Mouse (Mus musculus) cerebellum, postnatal 25 days (tissue): Measurements from ENCODE around the gene Fam168a.

Experiments used
- DNase-seq, 2 experiments: peaks; one replicate each; pipeline ENCODE4 v3.0.0; 2021; ENCODE audit warnings: mixed read lengths in 2 of 2

Gene Fam168a

DNA sequence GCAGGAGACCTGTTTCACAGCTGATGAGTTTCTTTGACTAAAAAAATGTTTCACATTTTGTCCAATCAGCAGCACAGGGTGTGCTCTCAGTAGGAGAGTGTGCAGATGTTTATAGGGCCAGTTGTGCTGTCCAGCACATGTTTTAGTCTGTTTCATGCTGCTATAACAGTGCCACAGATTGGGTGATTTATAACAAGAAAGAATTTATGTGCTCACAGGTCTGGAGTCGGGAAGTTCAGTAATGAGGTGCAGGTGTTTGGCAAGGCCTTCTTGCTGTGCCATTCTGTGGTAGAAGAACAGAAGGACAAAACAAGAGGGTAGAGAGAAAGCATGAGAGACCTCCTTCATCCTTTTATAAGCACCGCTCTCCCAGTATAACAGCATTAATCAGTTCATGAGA lies 78.2 kb downstream of the Fam168a start:
- no peak for DNase-seq

DNA sequence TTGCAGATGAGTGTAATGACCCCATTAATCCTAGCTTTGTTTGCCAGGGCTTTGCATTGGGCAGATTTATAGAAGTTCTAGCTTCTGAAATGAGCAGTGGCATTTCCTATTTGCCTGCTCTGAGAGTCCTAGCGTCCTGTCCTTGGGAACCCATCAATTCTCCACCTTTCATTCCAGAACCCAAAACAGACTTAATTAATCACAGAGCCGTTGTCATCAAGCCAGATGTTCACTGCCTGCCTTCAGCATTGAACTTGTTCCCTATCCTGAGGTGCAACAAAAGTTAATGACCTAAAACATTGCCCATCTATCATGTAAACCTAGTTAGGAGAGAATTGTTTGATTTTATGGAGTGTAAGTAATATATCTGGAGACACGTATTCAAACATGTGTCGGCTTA lies 79.0 kb downstream of the Fam168a start:
- DNase-seq, result no peak

DNA sequence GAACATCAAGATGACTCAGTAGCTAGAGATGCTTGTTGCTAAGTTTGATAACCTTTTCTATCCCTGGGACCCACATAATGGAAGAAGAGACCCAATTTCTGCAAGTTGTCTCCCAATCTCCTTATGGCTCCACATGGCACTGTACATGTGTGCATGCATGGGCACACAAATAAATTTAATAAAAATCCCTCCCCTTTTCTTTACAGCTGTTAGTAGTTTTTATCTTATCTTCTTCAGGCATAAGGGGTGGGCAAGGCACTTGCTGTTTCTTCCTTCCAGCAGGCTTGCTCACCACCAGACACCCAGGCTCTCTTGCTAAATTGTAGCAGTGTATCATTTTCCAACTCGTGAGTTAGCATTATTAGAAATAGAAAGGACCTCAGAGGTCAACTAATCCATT lies 79.6 kb downstream of the Fam168a start:
- no peak for DNase-seq

DNA sequence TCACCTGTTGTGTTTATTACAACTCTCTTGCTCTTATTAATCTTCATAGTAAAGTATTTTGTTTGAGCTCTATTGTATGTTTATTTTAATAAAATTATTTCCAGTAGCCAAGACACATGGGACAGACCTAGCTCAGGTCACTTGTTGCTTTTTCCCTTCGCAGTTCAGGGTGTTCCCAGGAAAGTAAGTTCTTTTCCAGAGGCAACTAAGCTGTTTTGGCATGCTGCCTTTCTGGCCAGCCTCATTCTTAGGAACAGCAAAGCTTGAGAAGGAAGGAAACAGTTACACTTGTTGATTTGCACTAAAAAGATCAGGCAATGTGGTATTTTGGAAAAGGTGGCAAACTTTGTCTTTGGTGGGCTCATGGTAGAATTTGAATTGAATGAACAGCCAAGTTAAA lies 81.9 kb downstream of the Fam168a start:
- DNase-seq, result no peak

DNA sequence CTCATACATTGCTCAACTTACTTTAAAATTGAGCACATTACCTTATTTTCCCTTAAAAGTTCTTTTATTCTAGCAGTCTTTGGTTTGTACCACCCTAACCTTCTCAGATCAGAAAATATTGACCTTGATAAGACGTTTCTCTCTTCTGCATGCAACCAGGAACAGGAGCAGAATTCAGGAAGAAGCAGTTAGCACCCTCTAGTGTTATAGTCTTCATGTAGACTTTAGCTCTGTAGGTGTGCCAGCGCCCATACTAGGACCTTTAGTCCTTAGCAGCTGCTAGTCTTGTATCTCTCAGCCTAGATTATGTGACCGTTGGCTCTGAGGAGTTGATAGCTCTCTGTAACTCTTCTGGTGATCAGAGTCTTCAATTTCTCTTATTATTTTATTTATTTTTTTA lies 92.4 kb downstream of the Fam168a start:
- DNase-seq, result peak in 1 of 2 experiments; percentile 31

DNA sequence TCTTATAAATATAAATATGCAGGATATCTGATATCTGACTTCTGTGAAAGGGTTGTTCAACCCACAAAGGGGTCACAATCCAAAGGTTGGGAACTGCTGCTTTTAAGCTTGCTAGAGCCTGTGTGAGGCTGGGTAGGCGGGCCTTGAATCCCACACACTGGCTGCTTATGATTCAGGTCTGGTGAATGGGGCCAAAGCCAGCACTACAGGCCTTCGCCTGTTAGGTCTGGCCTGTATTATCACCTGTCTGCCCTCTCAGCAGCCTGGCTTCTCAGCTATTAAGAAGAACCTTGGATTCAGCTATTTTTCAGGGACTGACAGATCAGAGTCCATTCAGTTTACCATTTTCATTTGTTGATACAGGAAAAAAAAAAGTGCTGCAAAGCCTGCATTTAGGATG lies 99.0 kb downstream of the Fam168a start:
- DNase-seq, result peak; percentile 23 to 61

DNA sequence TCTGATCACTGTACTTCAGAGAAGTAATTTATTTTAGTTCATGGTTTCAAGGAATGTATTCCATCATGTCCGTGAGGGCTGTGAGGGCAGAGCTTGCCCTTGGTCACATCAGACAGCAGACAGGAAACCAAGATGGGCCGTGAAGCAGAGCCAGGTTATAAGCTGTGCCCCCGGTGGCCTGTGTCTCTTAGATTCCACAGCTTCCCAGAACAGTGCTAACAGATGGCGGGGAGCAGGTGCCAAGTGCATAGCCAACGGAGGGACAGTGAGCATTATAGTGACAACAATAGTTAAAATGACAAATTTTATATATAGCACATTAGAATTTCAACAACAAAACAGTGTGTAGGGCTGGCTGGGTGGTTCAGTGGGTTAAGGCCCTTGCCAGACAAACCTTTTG lies 105.5 kb downstream of the Fam168a start:
- peak; percentile 86 to 90 for DNase-seq

DNA sequence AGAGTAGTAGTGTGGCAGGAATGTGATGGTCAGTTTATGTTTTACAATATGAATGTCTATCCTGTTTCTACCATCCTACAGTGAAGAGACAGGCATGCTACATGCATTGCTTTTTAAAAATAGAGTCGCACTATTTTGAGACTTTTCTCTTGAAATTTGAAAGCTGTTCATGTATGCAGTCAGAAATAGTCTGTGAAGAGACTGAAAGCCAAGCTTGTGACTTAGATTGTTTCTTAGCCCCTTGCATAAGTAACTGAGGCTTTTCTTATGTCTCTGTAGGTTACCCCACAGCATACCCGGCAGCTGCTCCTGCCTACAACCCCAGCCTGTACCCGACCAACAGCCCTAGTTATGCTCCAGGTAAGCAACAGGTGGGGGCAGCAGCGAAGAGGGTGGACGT lies 106.2 kb downstream of the Fam168a start:
- DNase-seq, result no peak

DNA sequence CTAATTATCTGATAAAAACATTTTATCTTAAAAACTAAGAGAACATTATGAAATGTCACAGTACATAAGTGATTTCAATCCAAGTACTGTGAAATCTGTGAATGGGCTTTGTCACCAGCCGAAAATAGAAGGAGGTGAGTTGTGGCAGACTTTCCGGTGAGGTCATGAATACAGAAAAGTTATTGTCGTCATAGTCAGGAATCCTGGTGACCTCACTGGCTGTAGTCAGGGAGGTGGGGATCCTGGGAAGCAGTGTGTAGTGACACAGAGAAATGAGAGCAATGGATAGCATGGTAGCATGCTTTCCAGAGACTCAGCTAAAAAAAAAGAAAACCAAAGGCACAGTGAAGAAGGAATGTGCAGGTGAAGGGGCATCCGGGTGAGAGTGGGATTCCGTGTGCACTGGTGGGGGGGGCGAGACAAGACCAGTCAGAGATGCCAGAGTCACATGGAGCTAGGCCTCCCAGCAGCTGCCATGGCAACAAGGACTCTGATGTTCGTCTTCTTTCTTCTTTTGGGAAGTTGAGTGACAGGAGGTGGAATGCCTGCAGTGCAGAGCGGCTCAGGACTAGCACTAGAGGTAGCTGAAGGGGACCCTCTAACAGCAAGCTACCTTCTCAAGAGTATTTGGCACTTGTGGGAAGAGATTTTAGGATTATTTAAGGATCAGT lies 109.6 kb downstream of the Fam168a start:
- DNase-seq, result no peak

DNA sequence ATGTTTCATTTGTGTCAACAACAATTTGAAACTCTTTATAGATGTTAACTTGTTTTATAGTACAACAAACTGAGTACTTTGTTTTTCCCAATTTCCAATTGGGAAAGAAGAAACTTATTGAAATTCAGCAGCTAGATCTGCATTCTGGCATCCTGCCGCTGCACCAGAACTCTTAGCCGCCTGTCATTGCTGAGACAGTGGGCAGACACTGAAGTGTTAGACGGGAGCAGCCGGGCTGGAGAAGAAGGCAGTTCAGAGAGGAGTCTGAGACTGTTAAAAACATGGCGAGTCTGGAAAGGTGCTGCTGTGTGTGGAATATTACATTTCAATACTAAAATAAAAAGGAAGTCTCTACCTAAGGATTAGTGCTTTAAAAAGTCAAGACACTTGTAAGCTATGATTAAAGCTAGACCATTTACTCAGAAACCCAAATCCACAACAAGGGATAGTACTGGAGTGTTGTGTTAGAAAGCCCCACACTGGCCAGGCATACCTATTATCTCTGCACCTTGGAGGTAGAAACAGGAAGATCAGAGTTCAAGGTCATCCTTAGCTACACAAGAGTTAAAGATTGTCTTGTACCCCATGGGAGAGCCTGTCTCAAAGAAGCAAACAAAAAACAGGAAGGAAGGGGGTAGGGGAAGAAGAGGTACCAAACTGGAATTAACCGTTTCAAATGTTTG lies 110.5 kb downstream of the Fam168a start:
- peak in 1 of 2 experiments; percentile 62 for DNase-seq

DNA sequence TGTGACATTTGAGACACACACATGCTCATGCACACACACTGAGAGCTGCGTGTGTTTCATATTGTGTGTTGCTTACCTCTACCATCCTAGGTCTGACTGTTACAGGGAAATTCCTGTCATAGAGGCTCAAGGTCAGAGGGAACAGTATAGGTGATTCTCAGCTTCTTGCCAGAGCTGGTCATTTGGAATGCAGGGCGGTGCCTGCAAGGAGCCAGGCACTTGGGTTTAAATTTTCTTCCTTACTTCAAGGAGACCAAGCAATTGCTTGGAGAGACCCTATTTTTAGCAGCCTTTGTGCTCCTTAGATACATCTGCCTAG lies 111.0 kb downstream of the Fam168a start:
- no peak for DNase-seq

DNA sequence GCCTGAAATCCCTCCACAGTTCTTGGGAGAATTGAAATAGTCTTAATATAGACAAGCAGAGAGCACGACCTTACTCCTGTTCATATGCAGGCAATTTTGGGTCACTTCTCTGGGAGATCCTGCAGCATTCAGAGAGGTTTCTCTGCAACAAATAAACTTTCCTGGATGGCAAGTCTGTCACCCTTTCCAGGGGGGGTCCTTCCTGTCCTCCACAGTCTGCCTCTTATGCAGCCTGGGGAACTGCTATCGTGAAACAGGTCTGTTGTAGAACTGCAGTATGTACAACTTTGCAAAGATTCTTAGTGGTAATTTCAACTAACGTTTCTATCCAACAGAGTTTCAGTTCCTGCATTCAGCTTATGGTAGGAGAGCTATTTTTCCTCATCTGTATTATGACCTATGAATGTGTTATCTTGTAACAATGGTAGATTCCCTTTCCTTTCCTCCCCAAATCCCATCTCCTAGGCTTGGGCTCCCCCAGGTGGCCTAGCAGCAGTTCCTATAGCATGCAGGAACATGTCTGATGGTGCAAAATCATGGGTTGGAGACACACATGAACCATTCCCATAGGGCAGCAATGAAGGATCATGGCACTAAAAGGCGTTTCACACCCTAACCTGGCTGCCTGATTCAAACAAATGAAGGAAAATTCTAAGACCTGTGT lies 112.1 kb downstream of the Fam168a start:
- DNase-seq, result peak; percentile 45 to 68

DNA sequence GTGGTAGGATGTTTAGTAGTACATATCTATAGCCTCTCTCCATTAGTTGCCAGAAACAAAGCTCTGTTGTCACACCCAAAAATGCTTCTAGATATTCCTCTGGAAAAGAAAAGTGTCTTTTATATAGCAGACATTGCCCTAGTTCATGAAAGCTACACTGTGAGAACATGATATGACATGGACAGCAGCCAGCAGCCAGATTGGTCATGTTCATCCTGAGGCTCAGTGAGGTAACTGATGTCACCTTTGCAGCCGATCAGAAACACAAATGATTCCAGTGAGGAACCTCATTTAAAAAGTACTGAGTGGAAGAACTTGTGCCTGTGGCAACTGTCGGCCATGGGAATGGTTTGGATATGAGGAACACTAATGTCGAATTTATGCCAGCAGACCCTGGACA lies 118.2 kb downstream of the Fam168a start:
- peak in 1 of 2 experiments; percentile 60 for DNase-seq

DNA sequence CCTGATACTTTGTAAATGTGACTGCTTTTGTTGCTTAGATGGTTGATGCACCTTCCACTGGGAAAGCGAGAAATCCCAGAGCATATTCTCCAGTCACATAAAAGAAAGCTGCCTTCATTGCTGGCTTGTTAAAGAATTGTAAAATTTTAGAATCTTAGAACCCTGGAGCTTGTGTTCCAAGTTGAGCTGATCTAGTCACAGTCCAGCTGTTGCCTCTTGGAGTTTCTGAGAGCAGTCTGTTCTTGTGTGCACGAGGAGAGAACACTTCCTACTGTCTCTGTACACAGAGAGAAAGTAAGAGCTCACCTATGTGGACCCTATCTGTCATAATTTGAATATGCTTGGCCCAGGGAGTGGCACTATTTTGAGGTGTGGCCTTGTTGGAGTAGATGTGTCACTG lies 122.1 kb downstream of the Fam168a start:
- no peak for DNase-seq

DNA sequence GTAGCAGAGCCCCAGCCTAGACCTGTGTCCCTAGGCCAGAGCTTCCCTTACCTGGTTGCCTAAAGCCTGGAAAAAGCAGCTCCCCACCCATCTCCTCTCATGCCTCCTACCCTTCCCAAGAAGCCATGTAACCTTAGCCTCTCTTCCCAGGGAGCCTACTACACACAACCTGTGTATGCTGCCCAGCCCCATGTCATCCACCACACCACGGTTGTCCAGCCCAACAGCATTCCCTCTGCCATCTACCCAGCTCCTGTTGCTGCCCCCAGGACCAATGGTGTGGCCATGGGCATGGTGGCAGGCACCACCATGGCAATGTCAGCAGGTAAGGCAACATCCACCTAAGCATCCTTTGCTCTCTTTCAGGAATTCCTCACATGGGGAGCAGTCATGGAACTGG lies 127.4 kb downstream of the Fam168a start:
- DNase-seq, result no peak

DNA sequence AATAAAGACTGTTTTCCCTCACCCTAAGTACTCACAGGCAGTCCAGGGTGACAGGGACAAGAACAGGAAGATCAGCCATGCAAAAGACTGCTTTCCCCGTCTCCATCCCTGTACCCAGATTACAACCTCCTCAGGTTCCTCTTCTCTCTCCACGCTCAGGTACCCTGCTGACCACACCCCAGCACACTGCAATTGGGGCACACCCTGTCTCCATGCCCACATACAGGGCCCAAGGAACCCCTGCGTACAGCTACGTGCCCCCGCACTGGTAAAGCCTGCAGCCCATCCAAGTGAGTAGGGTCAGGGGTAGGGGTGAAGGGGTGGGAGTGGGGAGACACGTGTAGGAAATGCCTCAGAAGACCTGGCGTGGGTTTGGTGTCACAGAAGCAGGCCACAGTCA lies 128.7 kb downstream of the Fam168a start:
- DNase-seq, result no peak

DNA sequence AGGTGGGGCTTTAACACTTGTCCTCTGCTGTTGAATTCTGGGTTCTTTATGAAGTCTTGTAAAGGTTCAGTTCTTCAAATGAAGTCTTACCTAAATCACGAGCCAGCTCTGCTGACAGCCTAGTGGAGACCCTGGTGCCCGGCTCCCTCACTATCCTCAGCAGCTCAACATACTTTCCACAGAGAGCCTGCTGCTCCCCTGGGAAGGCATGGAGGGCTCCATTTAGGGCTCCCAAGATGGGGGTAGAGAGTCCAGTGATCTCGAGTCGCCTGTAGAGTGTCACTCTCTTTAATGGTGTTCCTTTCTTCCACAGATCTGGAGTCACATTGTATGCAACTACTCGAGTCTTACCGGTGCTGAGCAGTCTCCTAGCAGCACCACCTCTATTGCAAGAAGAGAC lies 129.3 kb downstream of the Fam168a start:
- DNase-seq, result no peak

DNA sequence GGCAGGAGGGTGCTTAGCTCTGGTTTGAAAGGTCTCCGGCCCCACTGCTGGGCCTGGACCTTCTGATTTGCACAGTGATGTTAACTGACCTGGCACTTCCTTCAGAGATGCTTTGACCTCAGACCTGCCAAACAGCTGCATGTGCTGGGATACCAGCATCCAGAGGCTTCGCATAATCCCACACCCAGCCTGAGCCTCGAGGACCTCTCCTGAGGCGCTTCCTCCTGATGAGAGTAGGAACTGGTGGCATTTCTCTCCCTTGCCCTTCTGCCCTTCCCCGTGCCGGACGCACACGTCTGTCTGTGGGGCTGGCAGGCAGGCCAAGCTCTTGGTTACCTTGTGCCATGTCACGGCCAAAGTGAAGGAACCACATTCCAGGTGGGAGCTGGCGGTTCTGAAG lies 130.2 kb downstream of the Fam168a start:
- DNase-seq, result no peak

DNA sequence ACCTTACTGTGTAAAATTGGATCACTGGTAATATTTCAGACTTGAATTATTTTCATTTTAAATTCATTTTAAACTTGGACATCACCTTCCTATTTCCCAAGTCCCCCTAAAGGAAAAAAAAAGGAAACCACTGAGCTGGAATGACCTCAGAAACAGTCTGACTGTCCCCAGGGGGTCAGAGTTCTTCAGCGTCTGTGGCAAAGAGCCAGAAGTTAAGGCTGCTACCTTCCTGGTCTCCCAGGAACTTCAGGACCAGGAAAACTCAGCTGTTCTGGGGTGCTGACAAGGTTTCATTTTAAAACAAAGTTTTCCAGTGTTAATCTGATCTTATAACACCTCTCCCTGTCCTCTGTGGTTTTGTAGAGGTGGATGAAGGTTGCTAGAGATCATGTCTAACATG lies 131.3 kb downstream of the Fam168a start:
- no peak for DNase-seq

DNA sequence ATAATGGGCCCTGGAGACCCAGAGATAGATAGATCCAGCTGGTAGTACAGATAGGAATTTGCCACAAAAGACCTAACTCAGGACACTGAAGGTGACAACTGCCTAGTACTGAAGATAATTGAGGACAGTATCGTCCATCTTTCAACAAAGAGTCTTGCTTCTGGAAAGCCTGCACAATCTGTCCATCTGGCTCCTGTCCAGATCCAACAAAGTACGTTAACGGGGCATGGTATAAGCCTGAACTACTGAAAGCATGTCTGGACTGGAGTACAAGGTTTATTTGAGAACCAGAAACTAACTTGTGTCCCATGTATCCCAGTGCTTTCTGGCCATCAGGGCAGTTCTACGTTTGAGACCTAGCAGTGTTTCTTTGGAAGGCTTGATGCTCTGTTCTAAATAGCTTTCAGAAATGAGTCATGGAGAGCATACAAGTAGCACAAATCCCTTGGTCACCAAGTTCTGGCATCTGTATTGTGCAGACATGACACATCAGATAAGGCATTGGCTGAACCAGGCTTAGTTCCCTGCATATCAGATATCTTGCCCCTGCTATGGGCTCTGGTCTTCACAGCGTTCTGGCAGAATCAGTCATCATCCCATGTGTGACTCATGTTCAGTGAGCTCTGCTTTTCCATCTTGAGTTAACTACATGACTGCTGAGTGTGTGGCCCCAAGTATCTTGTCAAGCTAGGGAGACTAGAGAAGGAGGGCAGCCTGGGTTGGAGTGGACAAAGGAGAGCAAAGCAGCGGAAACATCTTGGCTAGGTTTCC lies 133.4 kb downstream of the Fam168a start:
- DNase-seq, result peak; percentile 50 to 70

DNA sequence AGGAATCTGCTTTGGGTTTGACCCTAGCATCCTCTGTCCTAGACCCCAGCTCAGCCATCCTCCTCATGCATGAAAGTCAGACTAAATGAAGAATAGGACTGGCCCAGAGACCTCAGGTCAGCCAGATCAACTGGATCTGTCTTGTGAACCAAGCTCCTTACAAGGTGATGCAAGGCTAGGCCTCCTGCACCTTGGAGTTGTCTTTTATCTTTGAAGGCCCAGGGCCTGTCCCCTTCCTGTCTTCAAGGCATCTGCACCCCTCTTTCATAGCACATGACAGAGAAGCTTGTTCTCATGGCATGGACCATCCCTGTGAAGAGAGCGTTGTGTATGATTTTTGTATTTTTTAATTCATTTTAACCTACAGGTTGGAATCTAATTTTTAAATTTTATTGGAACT lies 134.5 kb downstream of the Fam168a start:
- no peak for DNase-seq

DNA sequence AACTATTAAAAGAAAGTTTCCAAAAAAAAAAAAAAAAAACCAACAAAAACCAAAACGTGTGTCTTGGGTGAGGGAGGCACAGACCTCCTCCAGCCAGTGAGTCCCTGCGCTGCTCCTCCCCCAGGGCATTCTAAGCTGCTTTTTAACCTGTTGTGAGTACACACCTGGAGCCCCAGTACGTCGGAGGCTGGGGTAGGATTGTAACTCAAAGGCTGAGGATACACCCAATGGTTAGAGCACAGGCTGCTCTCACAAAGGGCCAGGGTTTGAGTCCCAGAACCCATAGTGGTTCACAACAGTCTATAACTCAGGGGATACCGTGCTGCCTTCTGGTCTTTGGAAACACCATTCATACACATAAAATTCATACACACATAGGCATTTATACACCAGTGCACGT lies 135.2 kb downstream of the Fam168a start:
- DNase-seq, result no peak

DNA sequence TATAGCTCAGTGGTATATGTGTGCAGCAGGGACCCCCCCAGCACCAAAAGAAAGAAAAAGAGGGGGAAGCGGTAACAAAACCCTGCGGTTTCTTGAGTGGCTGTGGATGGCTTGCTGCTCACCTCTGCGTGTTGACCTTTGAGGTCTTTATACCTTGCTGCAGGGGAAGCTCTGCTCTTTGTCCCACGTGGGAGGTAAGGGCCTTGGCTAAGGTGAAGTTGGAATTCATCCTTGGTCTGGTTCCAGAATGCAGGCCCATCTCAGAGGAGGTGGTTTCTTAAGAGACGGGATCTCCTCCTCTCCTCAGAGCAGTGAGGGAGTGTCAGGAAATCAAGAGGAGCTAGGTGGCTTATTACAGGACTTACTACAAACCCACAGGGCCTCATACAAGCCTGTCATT lies 135.7 kb downstream of the Fam168a start:
- DNase-seq, result no peak

DNA sequence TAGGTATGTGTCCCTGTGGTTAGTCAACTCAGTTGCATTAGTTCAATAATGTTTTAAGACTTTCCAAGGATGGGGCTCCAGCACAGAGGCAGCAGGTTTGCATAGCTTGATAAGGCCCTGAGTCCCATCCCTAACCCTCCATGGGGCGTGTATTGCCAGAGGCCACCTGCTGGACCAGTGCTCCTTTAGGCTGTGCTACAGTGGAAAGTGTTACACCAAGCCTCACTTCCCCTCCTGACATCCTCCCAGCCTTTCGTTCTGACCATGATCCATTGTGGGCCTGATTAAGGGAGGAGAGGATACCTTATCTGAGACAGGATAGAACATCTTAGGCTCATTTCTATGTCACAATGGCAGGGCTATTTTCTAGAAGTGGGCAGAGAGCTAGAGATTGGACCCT lies 137.4 kb downstream of the Fam168a start:
- DNase-seq, result no peak
